Mouse (Mus musculus) adrenal gland, postnatal 36 days (tissue): ENCODE measurements at regions not wholly inside any gene's neighbourhood (a gene's known extent, or its start where the extent isn't known, plus 50 kb on each side); places are given as distances from the start of the nearest gene placed in this dataset.

ENCODE experiments used
- DNase-seq, 2 experiments: peaks; one replicate each; pipeline ENCODE4 v3.0.0; 2021; ENCODE audit warnings: mixed read lengths in 1 of 2

GRCm38 (mm10) chr19:37754024-37754423 is 56.4 kb downstream of the Cyp26a1 start:
- no peak for DNase-seq

- DNase-seq: no peak
Observed at GRCm38 (mm10) chr19:37755372-37755771, 57.8 kb downstream of the Cyp26a1 start.

GRCm38 (mm10) chr19:37769376-37769775 is 71.8 kb downstream of the Cyp26a1 start:
- DNase-seq: no peak

GRCm38 (mm10) chr19:37771956-37772355 is 74.4 kb downstream of the Cyp26a1 start:
- DNase-seq: no peak

GRCm38 (mm10) chr19:37774551-37774950 is 77.0 kb downstream of the Cyp26a1 start:
- no peak for DNase-seq

- DNase-seq: no peak
Observed at GRCm38 (mm10) chr19:37774966-37775365, 77.4 kb downstream of the Cyp26a1 start.

GRCm38 (mm10) chr19:37777961-37778360 is 80.4 kb downstream of the Cyp26a1 start:
- DNase-seq: no peak

GRCm38 (mm10) chr19:37778568-37778967 is 81.0 kb downstream of the Cyp26a1 start:
- no peak for DNase-seq

- DNase-seq: no peak
Observed at GRCm38 (mm10) chr19:37788540-37788939, 90.9 kb downstream of the Cyp26a1 start.

GRCm38 (mm10) chr19:37789576-37790180 is 92.1 kb downstream of the Cyp26a1 start:
- DNase-seq: no peak

GRCm38 (mm10) chr19:37790281-37791073 is 92.9 kb downstream of the Cyp26a1 start:
- DNase-seq: no peak

- no peak for DNase-seq
Observed at GRCm38 (mm10) chr19:37793176-37793575, 95.6 kb downstream of the Cyp26a1 start.

- DNase-seq: peak; percentile 3 to 5
Observed at GRCm38 (mm10) chr19:37795552-37796343, 98.2 kb downstream of the Cyp26a1 start.

GRCm38 (mm10) chr19:37800161-37800660 is 102.6 kb downstream of the Cyp26a1 start:
- no peak for DNase-seq

- no peak for DNase-seq
Observed at GRCm38 (mm10) chr19:37809666-37810065, 112.1 kb downstream of the Cyp26a1 start.

GRCm38 (mm10) chr19:37814089-37815073 is 116.8 kb downstream of the Cyp26a1 start:
- DNase-seq: peak; percentile 33 to 40

GRCm38 (mm10) chr19:37815627-37816026 is 118.0 kb downstream of the Cyp26a1 start:
- no peak for DNase-seq

GRCm38 (mm10) chr19:37821243-37821642 is 123.6 kb downstream of the Cyp26a1 start:
- DNase-seq: no peak

GRCm38 (mm10) chr19:37821671-37822190 is 124.1 kb downstream of the Cyp26a1 start:
- DNase-seq: no peak

GRCm38 (mm10) chr19:37824155-37824554 is 126.6 kb downstream of the Cyp26a1 start:
- DNase-seq: no peak

- DNase-seq: no peak
Observed at GRCm38 (mm10) chr19:37831406-37831805, 133.8 kb downstream of the Cyp26a1 start.
